ENCODE assay signal across 9 mouse cellular contexts in the genomic region with DNA sequence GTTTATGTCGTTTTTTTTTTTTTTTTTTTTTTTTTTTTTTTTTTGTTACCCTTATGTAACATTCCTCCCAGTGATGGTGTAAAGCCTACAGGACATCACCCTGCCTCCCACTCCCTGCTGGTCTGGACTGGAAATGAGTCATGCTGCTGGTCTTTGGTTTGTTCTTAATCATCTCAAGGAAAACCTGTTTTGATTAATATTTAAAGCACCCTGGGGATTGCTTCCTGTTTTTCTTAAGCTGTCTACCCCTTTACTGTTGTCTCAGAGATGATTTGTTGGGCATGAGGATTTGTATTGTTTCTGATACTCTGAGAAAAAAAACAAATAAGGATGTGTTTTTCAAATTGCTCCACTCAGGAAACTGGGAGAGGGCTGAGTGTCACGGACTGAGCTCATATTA.
DNase-seq lines count a peak whose midpoint lies in the region; ATAC-seq and TF ChIP-seq lines count a peak whose summit lies in the region.
"Had no signal": no experiment of that assay in that cellular context is flagged by ENCODE, and none has a peak within 500 bp of the region (broad histone marks: within the 10 kb centered on the region; RNA-seq: fewer than 3 reads in every experiment).

No protein-coding gene starts in this region.

- H3K4me3 ChIP-seq in heart, embryonic 12.5 days: no peak overlapping the region
- no peak overlapping the region for H3K4me3 ChIP-seq in lung, postnatal 0 days (ENCODE audit: low read depth, low read length)
- H3K4me3 ChIP-seq: megakaryocyte, embryonic 14.5 days had no signal

- WGBS in heart, embryonic 12.5 days: 59% methylated on average over 2 of the region's 2 CpGs
- 44% methylated on average over 2 of the region's 2 CpGs for WGBS in lung, postnatal 0 days

- H3K27me3 ChIP-seq in heart, embryonic 12.5 days (replicated peaks): no peaks in the 10 kb centered on the region
- H3K27me3 ChIP-seq in lung, postnatal 0 days (replicated peaks; ENCODE audit: insufficient read depth, low read length): no peaks in the 10 kb centered on the region
- H3K27me3 ChIP-seq: megakaryocyte, embryonic 14.5 days had no signal

- DNase-seq in heart, adult 11 months: peak; percentile 95
- peak; percentile 31 for DNase-seq in adrenal gland, adult 8-10 months
- peak; percentile 36 to 71 for DNase-seq in heart, adult 9 months (ENCODE audit: low spot score in 2 of 2)
- peak; percentile 43 for DNase-seq in lung, postnatal 0 days (ENCODE audit: low spot score)
- no peak for DNase-seq in spleen, postnatal 4 days (ENCODE audit: low spot score in 2 of 2)
- DNase-seq in thymus, postnatal 14 days: no peak
- no peak for DNase-seq in thymus, postnatal 4 days

- TF ChIP-seq CTCF in lung, postnatal 0 days (IDR thresholded peaks at IDR 0.05): no peak

- no peaks in the 10 kb centered on the region for H3K36me3 ChIP-seq in heart, embryonic 12.5 days
- H3K36me3 ChIP-seq in lung, postnatal 0 days (ENCODE audit: insufficient read depth, low read length): no peaks in the 10 kb centered on the region

- no peak overlapping the region for H3K9ac ChIP-seq in heart, embryonic 12.5 days
- no peak overlapping the region for H3K9ac ChIP-seq in lung, postnatal 0 days (replicated peaks; ENCODE audit: low read depth)

- no peaks in the 10 kb centered on the region for H3K9me3 ChIP-seq in heart, embryonic 12.5 days (replicated peaks)
- H3K9me3 ChIP-seq in lung, postnatal 0 days (ENCODE audit: low read length): no peaks in the 10 kb centered on the region
- H3K9me3 ChIP-seq: megakaryocyte, embryonic 14.5 days had no signal

- H3K4me2 ChIP-seq in heart, embryonic 12.5 days: no peak overlapping the region
- H3K4me2 ChIP-seq in lung, postnatal 0 days (replicated peaks; ENCODE audit: low read depth, low read length): no peak overlapping the region

- ATAC-seq in heart, embryonic 12.5 days (ENCODE audit: insufficient number of reproducible peaks, low FRiP score): no peak
- ATAC-seq in lung, postnatal 0 days: peak; percentile 74

- TF ChIP-seq EP300 in lung, postnatal 0 days (IDR thresholded peaks at IDR 0.05): peak; percentile 73

- H3K27ac ChIP-seq in heart, embryonic 12.5 days (ENCODE audit: poor library complexity, severe bottlenecking): no peak overlapping the region
- no peak overlapping the region for H3K27ac ChIP-seq in lung, postnatal 0 days (ENCODE audit: low read length)

- 0 out of 2 replicates have a peak, but pooled peaks cover 4% of the 10 kb centered on the region for H3K4me1 ChIP-seq in heart, embryonic 12.5 days (replicated peaks)
- no peaks in the 10 kb centered on the region for H3K4me1 ChIP-seq in lung, postnatal 0 days (ENCODE audit: insufficient read depth, low read depth, low read length)

Comparison
In these comparisons a context has a peak if more than half of its experiments do, and no peak if none do; other contexts are left out.
1. DNase-seq: peak in heart, adult 11 months (single experiment), adrenal gland, adult 8-10 months (single experiment), heart, adult 9 months (2 of 2) and lung, postnatal 0 days (single experiment); none in spleen, postnatal 4 days (0 of 2), thymus, postnatal 14 days (single experiment) and thymus, postnatal 4 days (single experiment).